Mouse (Mus musculus) midbrain, postnatal 0 days (tissue): ENCODE data around the gene Dennd2a. TPM values are rescaled to one million over a fixed set of nuclear protein-coding genes. Genes with fewer than 3 reads are reported as not detected.
"Not testable (repeated sequence)": the region's sequence is repeated elsewhere in the genome, so short reads cannot be mapped to it uniquely, and the experiment has no call there.

Source experiments
- ATAC-seq: fragments of 200-750 bp; cut with Nextera tagmentation; 2 replicates; pipeline ENCODE4 v1.8.0; 2017; ENCODE audit warnings: moderate number of reproducible peaks, mild to moderate bottlenecking, moderate TSS enrichment, moderate library complexity; ENCODE audit not compliant: low FRiP score
- DNase-seq: peaks from one replicate; pipeline ENCODE4 v3.0.0-alpha.2; 2015; ENCODE audit warnings: low spot score
- H3K27ac ChIP-seq: fragments of 300-500 bp; sonication (generic); 2 replicates; pipeline ENCODE4 v1.5.1; 2014; ENCODE audit warnings: low read depth, mild to moderate bottlenecking, low read length, mixed read lengths
- H3K27me3 ChIP-seq: fragments of 300-500 bp; sonication (generic); 2 replicates; pipeline ENCODE4 v1.6.1; 2014; ENCODE audit warnings: low read length, control low read depth, mixed read lengths; ENCODE audit not compliant: insufficient read depth
- H3K36me3 ChIP-seq: fragments of 300-500 bp; sonication (generic); 2 replicates; pipeline ENCODE4 v1.6.1; 2014; ENCODE audit warnings: low read length, control low read depth, mixed read lengths; ENCODE audit not compliant: insufficient read depth
- H3K4me1 ChIP-seq: fragments of 300-500 bp; sonication (generic); 2 replicates; pipeline ENCODE4 v1.6.1; 2014; ENCODE audit warnings: mild to moderate bottlenecking, control low read depth, antibody characterized with exemption, low read length, mixed read lengths; ENCODE audit not compliant: insufficient read depth
- H3K4me2 ChIP-seq: fragments of 300-500 bp; sonication (generic); 2 replicates; pipeline ENCODE4 v1.6.1; 2014; ENCODE audit warnings: low read depth, mild to moderate bottlenecking, low read length, mixed read lengths; ENCODE audit not compliant: poor library complexity, severe bottlenecking
- H3K4me3 ChIP-seq: fragments of 300-500 bp; sonication (generic); 2 replicates; pipeline ENCODE4 v1.5.1; 2014; ENCODE audit warnings: low read depth, mild to moderate bottlenecking, low read length, moderate library complexity
- H3K9ac ChIP-seq: fragments of 300-500 bp; sonication (generic); replicated peaks from 2 replicates; pipeline ENCODE4 v1.6.1; 2014; ENCODE audit warnings: mild to moderate bottlenecking, low read length, moderate library complexity, mixed read lengths; ENCODE audit not compliant: poor library complexity, severe bottlenecking
- H3K9me3 ChIP-seq: fragments of 300-500 bp; sonication (generic); 2 replicates; pipeline ENCODE4 v1.6.1; 2016; ENCODE audit warnings: low read length, control low read depth
- CTCF ChIP-seq: IDR thresholded peaks from 2 replicates; pipeline ENCODE4 v1.5.1; 2016; ENCODE audit warnings: antibody characterized with exemption, mild to moderate bottlenecking
- WGBS: fragments of 180-500 bp; shearing (Covaris S2); extraction: QIAGEN DNeasy Blood & Tissue Kit; methylation state at CpG from one replicate; pipeline ENCODE4 v1.1.7; 2014; 5-methylcytosine and 5-hydroxymethylcytosine counted together
- polyA plus RNA-seq: library from polyadenylated mRNA; unstranded; fragments of >200 nt; fragmentation: Nextera tagmentation; extraction: Ambion mirVana; gene quantifications from 2 replicates; pipeline ENCODE4 v1.2.1, GENCODE M21; 2015
- total RNA-seq: library from RNA; depleted of rRNA; stranded (reverse); fragments of >200 nt; gene quantifications from 2 replicates; pipeline ENCODE4 v1.2.3, GENCODE M21; 2014

Dennd2a gene
- total and polyA plus RNA-seq, 2 experiments from 2014 or later = 9.8 to 15.9 TPM

- 46% methylated on average over 4 of the region's 4 CpGs for WGBS
Observed at GRCm38 (mm10) chr6:39447429-39448185, 110.1 kb downstream of the Dennd2a start.

GRCm38 (mm10) chr6:39445801-39446572 is 111.7 kb downstream of the Dennd2a start:
- no peak for ATAC-seq
- 3% methylated on average over 19 of the region's 19 CpGs for WGBS
- Histone ChIP-seq H3K4me1 (no peaks in the 10 kb centered on the region), H3K9me3 (no peaks in the 10 kb centered on the region), H3K36me3 (no peaks in the 10 kb centered on the region), H3K27me3 (no peaks in the 10 kb centered on the region), H3K27ac (no peak overlapping the region), H3K4me2 (peak overlapping the region; percentile 36), H3K9ac (no peak overlapping the region), H3K4me3 (peak overlapping the region; percentile 15; the same call in 1 of the 2 replicates)
- DNase-seq = no peak
- TF ChIP-seq CTCF = peak; percentile 38; the same call in 1 of the 2 replicates

More at GRCm38 (mm10) chr6:39447429-39448185, 110.1 kb downstream of the Dennd2a start:
- no peak for TF ChIP-seq CTCF
- Histone ChIP-seq H3K27me3 (no peaks in the 10 kb centered on the region), H3K9ac (no peak overlapping the region), H3K4me1 (no peaks in the 10 kb centered on the region), H3K9me3 (no peaks in the 10 kb centered on the region), H3K36me3 (no peaks in the 10 kb centered on the region), H3K4me3 (no peak overlapping the region), H3K27ac (no peak overlapping the region), H3K4me2 (no peak overlapping the region)
- DNase-seq (no peak), ATAC-seq (no peak)

GRCm38 (mm10) chr6:39442786-39443287 is 114.8 kb downstream of the Dennd2a start:
- Histone ChIP-seq H3K27me3 (no peaks in the 10 kb centered on the region), H3K9ac (no peak overlapping the region), H3K9me3 (no peaks in the 10 kb centered on the region), H3K4me1 (no peaks in the 10 kb centered on the region), H3K27ac (no peak overlapping the region), H3K4me2 (no peak overlapping the region), H3K36me3 (no peaks in the 10 kb centered on the region), H3K4me3 (no peak overlapping the region)
- TF ChIP-seq CTCF = no peak
- ATAC-seq = no peak
- DNase-seq = no peak

- no peaks in the 10 kb centered on the region for H3K4me1 ChIP-seq
- TF ChIP-seq CTCF = no peak
- no peak overlapping the region for H3K4me3 ChIP-seq
- H3K4me2 ChIP-seq = no peak overlapping the region
- DNase-seq (no peak), ATAC-seq (no peak)
- H3K9ac ChIP-seq = no peak overlapping the region
- no peaks in the 10 kb centered on the region for H3K9me3 ChIP-seq
- H3K27ac ChIP-seq = no peak overlapping the region
- no peaks in the 10 kb centered on the region for H3K27me3 ChIP-seq
- no peaks in the 10 kb centered on the region for H3K36me3 ChIP-seq
Observed at GRCm38 (mm10) chr6:39440207-39440606, 117.5 kb downstream of the Dennd2a start.

- H3K27ac ChIP-seq, H3K9ac ChIP-seq, H3K4me3 ChIP-seq, H3K9me3 ChIP-seq, DNase-seq, H3K27me3 ChIP-seq, ATAC-seq, H3K36me3 ChIP-seq, H3K4me1 ChIP-seq, H3K4me2 ChIP-seq: not testable (repeated sequence)
- 93% methylated on average over 6 of the region's 6 CpGs for WGBS
Observed at GRCm38 (mm10) chr6:39437519-39437918, 120.1 kb downstream of the Dennd2a start.

GRCm38 (mm10) chr6:39435875-39436274 is 121.8 kb downstream of the Dennd2a start:
- ATAC-seq = no peak
- Histone ChIP-seq H3K4me2 (no peak overlapping the region), H3K9ac (no peak overlapping the region), H3K27ac (no peak overlapping the region), H3K4me3 (no peak overlapping the region), H3K36me3 (no peaks in the 10 kb centered on the region), H3K27me3 (no peaks in the 10 kb centered on the region), H3K4me1 (no peaks in the 10 kb centered on the region), H3K9me3 (no peaks in the 10 kb centered on the region)
- WGBS = 88% methylated on average over 5 of the region's 5 CpGs
- TF ChIP-seq CTCF = no peak
- DNase-seq = no peak
